Mouse (Mus musculus): ENCODE results near the gene Fev. TPM values are rescaled to one million over a fixed set of nuclear protein-coding genes. Genes with fewer than 3 reads are reported as not detected.

The Fev gene
- 0.46 TPM in 1 of 2 replicates, not detected in the other for polyA plus RNA-seq (2015; fragmentation: Nextera tagmentation; extraction: Ambion mirVana)

GRCm38 (mm10) chr1:74885369-74886042 is at the start of gene Fev:
TSS of gene Fev (minus strand) at chr1:74885419.
- peak within 1 kb of the TSS; percentile 20 for H3K4me3 ChIP-seq
- no peaks in the 10 kb centered on the region for H3K9me3 ChIP-seq
- peaks cover 93% of the 10 kb centered on the region for H3K27me3 ChIP-seq
- H3K4me1 ChIP-seq = peaks cover 35% of the 10 kb centered on the region
- ATAC-seq (replicated peaks) = no peak
- H3K27ac ChIP-seq (replicated peaks) = no peak within 1 kb of the TSS
- WGBS = under 1% methylated on average over 43 of the region's 43 CpGs
- no peaks in the 10 kb centered on the region for H3K36me3 ChIP-seq
- no peak within 1 kb of the TSS for H3K9ac ChIP-seq (replicated peaks)
- H3K4me2 ChIP-seq (replicated peaks) = peak within 1 kb of the TSS; percentile 32

- H3K9ac ChIP-seq (replicated peaks) = no peak overlapping the region
- no peaks in the 10 kb centered on the region for H3K36me3 ChIP-seq
- no peak overlapping the region for H3K27ac ChIP-seq (replicated peaks)
- H3K9me3 ChIP-seq = no peaks in the 10 kb centered on the region
- WGBS = 87% methylated on average over 9 of the region's 9 CpGs
- H3K4me1 ChIP-seq = no peaks in the 10 kb centered on the region
- H3K4me2 ChIP-seq (replicated peaks) = no peak overlapping the region
- no peak overlapping the region for H3K4me3 ChIP-seq
- H3K27me3 ChIP-seq = peaks cover 9% of the 10 kb centered on the region; the same call in 1 of the 2 replicates
- ATAC-seq (replicated peaks) = no peak
Observed at GRCm38 (mm10) chr1:74927621-74928296, 42.5 kb upstream of the Fev start.

DNA sequence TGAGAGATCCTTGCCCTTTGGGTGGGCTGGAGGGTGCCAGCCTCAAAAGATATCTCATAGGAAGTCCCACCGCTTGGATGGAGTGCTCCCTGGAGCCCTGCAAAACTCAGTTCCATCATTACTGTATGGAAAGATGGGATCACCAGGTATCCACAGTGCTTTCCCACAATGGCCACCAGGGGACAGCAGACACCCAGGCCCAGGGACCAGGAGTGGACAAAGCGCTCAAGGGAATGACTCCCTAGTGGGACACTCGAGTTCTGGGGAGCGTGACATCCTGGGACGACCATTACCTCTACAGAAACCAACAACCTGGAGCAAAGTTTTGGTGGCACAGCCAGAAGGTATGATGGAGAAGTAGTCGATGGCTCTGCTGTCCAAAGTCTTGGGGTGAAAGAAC is 41.5 kb upstream of the Fev start:
- no peak for ATAC-seq (replicated peaks)
- Histone ChIP-seq H3K4me2 (replicated peaks) (no peak overlapping the region), H3K27ac (replicated peaks) (no peak overlapping the region), H3K4me1 (no peaks in the 10 kb centered on the region), H3K9me3 (no peaks in the 10 kb centered on the region), H3K9ac (replicated peaks) (no peak overlapping the region), H3K4me3 (no peak overlapping the region), H3K36me3 (no peaks in the 10 kb centered on the region), H3K27me3 (peaks cover 8% of the 10 kb centered on the region; the same call in 1 of the 2 replicates)
- 40% methylated on average over 6 of the region's 6 CpGs for WGBS

DNA sequence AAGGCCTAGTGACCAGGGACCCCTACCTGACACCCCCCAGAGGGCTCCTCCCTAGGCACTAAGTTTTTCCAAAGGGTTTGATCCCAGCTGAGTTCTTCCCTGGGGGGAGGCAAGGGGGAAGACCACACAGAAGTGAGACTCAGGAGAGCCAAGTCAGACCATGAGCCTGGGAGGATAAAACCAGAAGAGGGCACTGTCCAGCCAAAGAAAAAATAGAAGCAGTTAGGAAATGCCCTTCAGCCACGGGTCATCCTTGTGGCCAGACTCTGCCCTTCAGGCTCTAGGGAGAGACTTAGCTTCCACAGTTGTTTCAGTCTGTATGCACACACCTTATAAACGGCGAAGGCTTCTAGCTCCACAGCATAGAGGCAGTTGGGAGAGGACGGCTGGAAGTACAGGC is 39.2 kb upstream of the Fev start:
- 71% methylated on average over 4 of the region's 4 CpGs for WGBS
- Histone ChIP-seq H3K27me3 (peaks cover 2% of the 10 kb centered on the region; the same call in 1 of the 2 replicates), H3K27ac (replicated peaks) (no peak overlapping the region), H3K4me1 (no peaks in the 10 kb centered on the region), H3K9me3 (no peaks in the 10 kb centered on the region), H3K4me3 (no peak overlapping the region), H3K4me2 (replicated peaks) (no peak overlapping the region), H3K36me3 (no peaks in the 10 kb centered on the region), H3K9ac (replicated peaks) (no peak overlapping the region)
- no peak for ATAC-seq (replicated peaks)

- no peak overlapping the region; the same call in 1 of the 2 replicates for H3K4me2 ChIP-seq (replicated peaks)
- H3K9ac ChIP-seq (replicated peaks) = no peak overlapping the region
- no peaks in the 10 kb centered on the region; the same call in 1 of the 2 replicates for H3K27me3 ChIP-seq
- H3K36me3 ChIP-seq = no peaks in the 10 kb centered on the region
- H3K9me3 ChIP-seq = no peaks in the 10 kb centered on the region
- H3K4me1 ChIP-seq = no peaks in the 10 kb centered on the region
- no peak for ATAC-seq (replicated peaks)
- 21% methylated on average over 13 of the region's 13 CpGs for WGBS
- no peak overlapping the region for H3K27ac ChIP-seq (replicated peaks)
- no peak overlapping the region for H3K4me3 ChIP-seq
Observed at GRCm38 (mm10) chr1:74915706-74916105, 30.5 kb upstream of the Fev start.

GRCm38 (mm10) chr1:74902191-74902590 is 17.0 kb upstream of the Fev start:
- Histone ChIP-seq H3K9me3 (no peaks in the 10 kb centered on the region), H3K9ac (replicated peaks) (no peak overlapping the region), H3K27me3 (peaks cover 55% of the 10 kb centered on the region), H3K36me3 (no peaks in the 10 kb centered on the region), H3K4me2 (replicated peaks) (no peak overlapping the region), H3K27ac (replicated peaks) (no peak overlapping the region), H3K4me3 (no peak overlapping the region), H3K4me1 (peaks cover 19% of the 10 kb centered on the region)
- ATAC-seq (replicated peaks) = no peak
- WGBS = 21% methylated on average over 6 of the region's 6 CpGs

DNA sequence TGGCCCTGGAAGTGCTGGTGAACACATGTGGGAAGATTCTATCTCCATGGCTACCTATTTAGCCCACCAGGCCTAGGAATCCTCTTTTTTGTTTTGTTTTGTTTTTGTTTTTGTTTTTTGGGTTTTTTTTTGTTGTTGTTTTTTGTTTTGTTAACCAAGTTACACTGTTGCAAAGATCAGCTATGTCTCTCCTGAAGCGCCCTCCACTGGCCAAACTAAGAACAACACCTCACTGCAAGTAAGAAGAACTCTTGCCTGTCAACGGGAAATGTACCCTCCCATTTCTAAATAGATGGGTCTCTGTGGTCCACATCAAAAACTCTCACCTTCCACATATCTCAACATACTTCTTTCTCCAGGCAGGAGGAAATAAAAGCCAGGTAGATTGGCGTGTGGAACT is 16.5 kb upstream of the Fev start:
- Histone ChIP-seq H3K4me2 (replicated peaks) (no peak overlapping the region), H3K4me3 (no peak overlapping the region), H3K27me3 (peaks cover 59% of the 10 kb centered on the region), H3K9ac (replicated peaks) (no peak overlapping the region), H3K27ac (replicated peaks) (no peak overlapping the region), H3K36me3 (no peaks in the 10 kb centered on the region), H3K9me3 (no peaks in the 10 kb centered on the region), H3K4me1 (peaks cover 19% of the 10 kb centered on the region)
- no peak for ATAC-seq (replicated peaks)
- WGBS = 6% methylated on average over 3 of the region's 3 CpGs

DNA sequence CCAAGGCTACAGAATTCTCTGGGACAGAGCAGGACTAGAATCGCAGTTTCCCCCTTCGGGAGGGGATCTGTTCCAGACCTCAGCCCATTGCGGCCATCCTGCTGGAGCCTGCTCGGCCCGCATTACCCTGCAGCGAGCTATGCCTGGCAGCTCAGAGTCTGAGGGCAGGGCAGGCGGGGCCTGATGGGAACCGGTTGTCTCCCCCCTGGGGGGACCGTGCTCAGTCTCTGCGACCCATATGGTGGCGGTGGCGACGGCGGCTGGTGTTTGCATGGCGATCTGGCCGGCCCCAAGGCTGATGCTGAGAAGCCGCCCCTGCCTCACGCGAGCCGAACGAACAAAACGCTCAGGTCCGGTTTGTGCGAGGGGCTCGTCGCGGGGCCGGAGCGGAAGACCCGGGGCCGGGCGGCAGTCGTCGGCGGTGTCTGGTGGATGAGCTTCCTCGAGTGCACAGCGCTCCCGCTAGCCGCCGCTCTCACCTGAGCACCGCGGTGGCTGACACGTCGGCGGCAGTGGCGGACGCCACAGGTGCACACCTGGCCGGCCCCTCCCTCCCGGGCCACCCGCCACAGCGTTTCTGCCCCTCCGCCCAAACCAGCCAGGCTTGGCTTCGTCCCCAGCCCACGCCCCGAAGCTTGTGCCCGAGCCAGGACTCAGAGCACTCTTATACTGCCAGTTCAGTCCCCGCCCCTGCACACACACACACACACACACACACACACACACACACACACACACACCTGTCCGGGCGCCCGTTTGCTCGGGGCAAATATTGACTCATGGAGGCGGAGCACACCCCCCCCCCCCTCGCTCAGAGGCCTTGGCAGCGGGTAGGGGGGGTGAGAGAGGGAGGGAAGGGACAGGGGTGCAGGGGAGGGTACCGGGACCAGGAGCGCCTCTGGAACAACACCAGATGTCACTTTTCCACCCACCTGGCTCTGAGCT is 15.4 kb upstream of the Fev start:
- Histone ChIP-seq H3K36me3 (no peaks in the 10 kb centered on the region), H3K4me1 (peaks cover 19% of the 10 kb centered on the region), H3K4me2 (replicated peaks) (peak overlapping the region; percentile 64), H3K9me3 (no peaks in the 10 kb centered on the region), H3K4me3 (peak overlapping the region; percentile 36), H3K27me3 (peaks cover 70% of the 10 kb centered on the region), H3K27ac (replicated peaks) (no peak overlapping the region), H3K9ac (replicated peaks) (peak overlapping the region; percentile 40; the same call in 1 of the 2 replicates)
- no peak for ATAC-seq (replicated peaks)
- under 1% methylated on average over 65 of the region's 66 CpGs for WGBS

DNA sequence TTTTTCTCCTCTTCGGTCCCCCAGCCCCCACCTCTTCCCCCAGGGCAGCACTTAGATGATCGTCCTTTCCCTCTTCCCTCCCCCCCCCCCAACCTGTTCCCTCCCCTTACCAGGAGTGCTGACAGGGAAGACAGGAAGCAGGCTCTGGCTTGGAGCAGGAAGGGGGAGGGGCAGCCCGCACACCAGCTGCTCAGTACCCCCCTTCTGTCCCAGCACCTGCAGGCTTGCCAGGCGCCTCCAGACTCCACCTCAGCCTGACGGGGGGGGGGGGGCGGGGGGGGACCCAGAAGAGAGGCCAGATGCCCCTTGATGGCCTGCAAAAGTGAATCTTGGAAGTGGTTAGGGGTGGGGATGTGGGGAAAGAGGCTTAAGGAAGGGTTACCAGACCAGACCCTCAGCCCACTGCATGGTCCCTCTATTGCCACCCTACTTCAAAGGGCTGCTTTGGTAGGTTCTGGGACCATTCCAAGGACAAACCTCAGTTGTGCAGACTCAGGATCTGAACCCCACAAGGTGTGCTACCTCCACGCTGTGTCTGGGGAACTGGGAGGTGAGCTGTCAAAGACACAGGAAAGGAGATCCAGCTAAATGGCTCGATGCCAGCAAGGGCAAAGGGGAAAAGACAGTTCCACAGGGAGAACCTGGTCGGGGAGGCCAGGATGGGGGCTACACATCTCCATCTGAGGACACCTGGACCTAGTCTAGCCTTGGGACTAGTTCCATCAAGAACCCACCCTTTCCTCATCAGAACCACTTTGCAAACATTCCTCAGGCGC is 13.6 kb upstream of the Fev start:
- peaks cover 87% of the 10 kb centered on the region for H3K27me3 ChIP-seq
- H3K9me3 ChIP-seq = no peaks in the 10 kb centered on the region
- H3K4me2 ChIP-seq (replicated peaks) = no peak overlapping the region
- 8% methylated on average over 8 of the region's 10 CpGs for WGBS
- H3K9ac ChIP-seq (replicated peaks) = no peak overlapping the region
- H3K4me3 ChIP-seq = no peak overlapping the region
- 0 out of 2 replicates have a peak, but pooled peaks have one; percentile 30 for ATAC-seq (replicated peaks)
- no peak overlapping the region for H3K27ac ChIP-seq (replicated peaks)
- H3K36me3 ChIP-seq = no peaks in the 10 kb centered on the region
- peaks cover 19% of the 10 kb centered on the region for H3K4me1 ChIP-seq

- peaks cover 90% of the 10 kb centered on the region for H3K27me3 ChIP-seq
- H3K9ac ChIP-seq (replicated peaks) = no peak overlapping the region
- no peak overlapping the region for H3K27ac ChIP-seq (replicated peaks)
- 2% methylated on average over 7 of the region's 7 CpGs for WGBS
- peaks cover 23% of the 10 kb centered on the region for H3K4me1 ChIP-seq
- ATAC-seq (replicated peaks) = no peak
- H3K4me3 ChIP-seq = no peak overlapping the region
- no peaks in the 10 kb centered on the region for H3K9me3 ChIP-seq
- H3K36me3 ChIP-seq = no peaks in the 10 kb centered on the region
- H3K4me2 ChIP-seq (replicated peaks) = no peak overlapping the region
Observed at GRCm38 (mm10) chr1:74897976-74898375, 12.8 kb upstream of the Fev start.

GRCm38 (mm10) chr1:74894966-74895365 is 9.7 kb upstream of the Fev start:
- peaks cover 22% of the 10 kb centered on the region for H3K4me1 ChIP-seq
- H3K36me3 ChIP-seq = no peaks in the 10 kb centered on the region
- peaks cover 88% of the 10 kb centered on the region for H3K27me3 ChIP-seq
- 0 out of 2 replicates have a peak, but pooled peaks have one; percentile 21 for ATAC-seq (replicated peaks)
- 13% methylated on average over 4 of the region's 4 CpGs for WGBS
- no peak overlapping the region for H3K4me2 ChIP-seq (replicated peaks)
- no peak overlapping the region for H3K4me3 ChIP-seq
- H3K27ac ChIP-seq (replicated peaks) = no peak overlapping the region
- H3K9me3 ChIP-seq = no peaks in the 10 kb centered on the region
- H3K9ac ChIP-seq (replicated peaks) = no peak overlapping the region

Data from forebrain, embryonic 15.5 days (tissue).